Mouse (Mus musculus) neural tube, embryonic 14.5 days (tissue): ENCODE measurements around the gene Slc43a2. TPM values are rescaled to one million over a fixed set of nuclear protein-coding genes. Genes with fewer than 3 reads are reported as not detected.
A peak's percentile ranks its signal among the peaks of the same experiment; 100 is the strongest.

Experiments
- ATAC-seq: fragments of 200-750 bp; cut with Nextera tagmentation; 2 replicates; pipeline ENCODE4 v1.8.0; 2017; ENCODE audit warnings: low read depth, mild to moderate bottlenecking, moderate TSS enrichment, moderate library complexity
- H3K27ac ChIP-seq: fragments of 300-500 bp; sonication (generic); 2 replicates; pipeline ENCODE4 v1.5.1; 2014; ENCODE audit warnings: low read depth, mild to moderate bottlenecking, control low read depth, low read length, moderate library complexity, mixed read lengths
- H3K27me3 ChIP-seq: fragments of 300-500 bp; sonication (generic); 2 replicates; pipeline ENCODE4 v1.6.1; 2014; ENCODE audit warnings: low read length; ENCODE audit not compliant: control insufficient read depth, insufficient read depth
- H3K36me3 ChIP-seq: fragments of 300-500 bp; sonication (generic); 2 replicates; pipeline ENCODE4 v1.6.1; 2014; ENCODE audit warnings: low read length, mixed read lengths; ENCODE audit not compliant: control insufficient read depth, insufficient read depth
- H3K4me1 ChIP-seq: fragments of 300-500 bp; sonication (generic); 2 replicates; pipeline ENCODE4 v1.6.1; 2014; ENCODE audit warnings: low read length; ENCODE audit not compliant: control insufficient read depth, insufficient read depth
- H3K4me2 ChIP-seq: fragments of 300-500 bp; sonication (generic); 2 replicates; pipeline ENCODE4 v1.6.1; 2014; ENCODE audit warnings: mild to moderate bottlenecking, low read depth, low read length, control low read depth
- H3K4me3 ChIP-seq: fragments of 300-500 bp; sonication (generic); 2 replicates; pipeline ENCODE4 v1.5.1; 2014; ENCODE audit warnings: low read depth, low read length, control low read depth, mixed read lengths
- H3K9ac ChIP-seq: fragments of 300-500 bp; sonication (generic); replicated peaks from 2 replicates; pipeline ENCODE4 v1.6.1; 2014; ENCODE audit warnings: low read depth, mild to moderate bottlenecking, control low read depth, low read length, mixed read lengths
- H3K9me3 ChIP-seq: fragments of 300-500 bp; sonication (generic); 2 replicates; pipeline ENCODE4 v1.6.1; 2016; ENCODE audit warnings: low read length; ENCODE audit not compliant: control insufficient read depth
- WGBS: fragments of 180-500 bp; shearing (Covaris S2); extraction: QIAGEN DNeasy Blood & Tissue Kit; methylation state at CpG from one replicate; pipeline ENCODE4 v1.1.7; 2014; 5-methylcytosine and 5-hydroxymethylcytosine counted together
- polyA plus RNA-seq: library from polyadenylated mRNA; unstranded; fragments of >200 nt; fragmentation: Nextera tagmentation; extraction: Ambion mirVana; gene quantifications from 2 replicates; pipeline ENCODE4 v1.2.1, GENCODE M21; 2014

Slc43a2 gene
- polyA plus RNA-seq, 1 experiment from 2014 or later, result 17.0 TPM

GRCm38 (mm10) chr11:75534286-75535033 is 3.0 kb downstream of the Slc43a2 start:
- no peak for ATAC-seq
- Histone ChIP-seq H3K9ac (0 out of 2 replicates have a peak overlapping the region, but pooled peaks have one; percentile 28), H3K36me3 (no peaks in the 10 kb centered on the region; the same call in 1 of the 2 replicates), H3K4me1 (peaks cover 27% of the 10 kb centered on the region), H3K4me3 (no peak overlapping the region), H3K9me3 (no peaks in the 10 kb centered on the region), H3K4me2 (peak overlapping the region; percentile 95), H3K27ac (no peak overlapping the region), H3K27me3 (no peaks in the 10 kb centered on the region)
- 59% methylated on average over 4 of the region's 4 CpGs for WGBS

DNA sequence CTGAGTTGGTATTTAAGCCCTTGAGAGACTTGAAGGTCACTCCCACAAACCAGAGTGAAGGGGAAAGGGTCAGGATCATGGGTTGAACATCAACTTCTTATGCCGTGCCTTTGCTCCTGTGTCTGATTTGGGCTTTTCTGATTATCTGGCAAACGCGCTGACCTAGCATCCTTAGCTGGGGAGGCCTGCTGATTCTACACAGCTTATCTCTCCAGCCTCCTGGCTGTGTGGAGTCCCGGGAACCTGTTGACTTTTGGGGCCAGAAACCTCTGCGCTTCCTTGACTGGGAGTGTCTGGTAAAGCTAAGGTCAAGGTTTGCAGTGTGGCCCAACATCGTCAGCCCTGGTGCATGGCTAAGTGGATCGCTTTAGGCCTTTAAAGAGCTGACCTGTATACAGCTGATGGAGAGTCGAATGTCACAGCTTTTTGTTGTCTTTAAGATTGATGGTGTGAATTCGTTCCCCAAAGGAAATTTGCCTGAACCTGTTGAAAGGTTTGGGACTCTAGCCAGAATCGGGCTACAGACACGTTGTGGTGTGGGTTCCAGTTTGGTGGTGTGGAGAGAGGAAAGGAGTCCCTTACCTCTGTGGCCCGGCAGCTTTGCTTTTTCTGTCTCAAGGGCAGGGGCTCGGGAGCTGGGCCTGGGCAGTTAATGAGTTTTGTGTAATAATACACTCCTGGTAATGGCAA is 3.8 kb downstream of the Slc43a2 start:
- H3K27ac ChIP-seq, result no peak overlapping the region
- H3K4me1 ChIP-seq, result peaks cover 29% of the 10 kb centered on the region
- H3K4me3 ChIP-seq, result no peak overlapping the region
- H3K9me3 ChIP-seq, result no peaks in the 10 kb centered on the region
- 0 out of 2 replicates have a peak overlapping the region, but pooled peaks have one; percentile 28 for H3K9ac ChIP-seq
- no peaks in the 10 kb centered on the region; the same call in 1 of the 2 replicates for H3K36me3 ChIP-seq
- WGBS, result 39% methylated on average over 13 of the region's 13 CpGs
- peak overlapping the region; percentile 95 for H3K4me2 ChIP-seq
- no peak for ATAC-seq
- no peaks in the 10 kb centered on the region for H3K27me3 ChIP-seq

- no peak for ATAC-seq
- WGBS, result 92% methylated on average over 12 of the region's 12 CpGs
- no peaks in the 10 kb centered on the region for H3K9me3 ChIP-seq
- no peak overlapping the region for H3K4me3 ChIP-seq
- H3K27ac ChIP-seq, result no peak overlapping the region
- no peak overlapping the region for H3K4me2 ChIP-seq
- no peaks in the 10 kb centered on the region; the same call in 1 of the 2 replicates for H3K36me3 ChIP-seq
- peaks cover 38% of the 10 kb centered on the region for H3K4me1 ChIP-seq
- no peaks in the 10 kb centered on the region for H3K27me3 ChIP-seq
- H3K9ac ChIP-seq, result no peak overlapping the region
Measured at GRCm38 (mm10) chr11:75536255-75537024, 4.9 kb downstream of the Slc43a2 start.

DNA sequence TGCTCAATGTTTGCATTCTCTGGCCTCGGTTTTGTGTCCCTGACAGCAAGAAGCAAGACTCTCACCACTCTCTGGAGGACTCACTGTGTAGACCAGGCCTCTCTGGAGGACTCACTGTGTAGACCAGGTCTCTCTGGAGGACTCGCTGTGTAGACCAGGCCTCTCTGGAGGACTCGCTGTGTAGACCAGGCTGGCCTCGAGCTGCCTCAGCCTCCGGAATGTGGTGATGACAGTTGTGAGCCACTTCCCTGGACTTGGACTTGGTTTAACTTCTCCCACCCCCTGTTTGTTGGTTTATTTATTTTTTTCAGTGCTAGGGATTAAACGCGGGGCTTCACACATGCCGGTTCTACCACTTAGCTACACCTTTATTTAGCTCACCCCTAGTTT is 5.5 kb downstream of the Slc43a2 start:
- Histone ChIP-seq H3K4me1 (peaks cover 38% of the 10 kb centered on the region), H3K9me3 (no peaks in the 10 kb centered on the region), H3K9ac (no peak overlapping the region), H3K4me3 (no peak overlapping the region), H3K27me3 (no peaks in the 10 kb centered on the region), H3K4me2 (no peak overlapping the region), H3K36me3 (no peaks in the 10 kb centered on the region; the same call in 1 of the 2 replicates), H3K27ac (no peak overlapping the region)
- ATAC-seq, result no peak
- 87% methylated on average over 8 of the region's 8 CpGs for WGBS

DNA sequence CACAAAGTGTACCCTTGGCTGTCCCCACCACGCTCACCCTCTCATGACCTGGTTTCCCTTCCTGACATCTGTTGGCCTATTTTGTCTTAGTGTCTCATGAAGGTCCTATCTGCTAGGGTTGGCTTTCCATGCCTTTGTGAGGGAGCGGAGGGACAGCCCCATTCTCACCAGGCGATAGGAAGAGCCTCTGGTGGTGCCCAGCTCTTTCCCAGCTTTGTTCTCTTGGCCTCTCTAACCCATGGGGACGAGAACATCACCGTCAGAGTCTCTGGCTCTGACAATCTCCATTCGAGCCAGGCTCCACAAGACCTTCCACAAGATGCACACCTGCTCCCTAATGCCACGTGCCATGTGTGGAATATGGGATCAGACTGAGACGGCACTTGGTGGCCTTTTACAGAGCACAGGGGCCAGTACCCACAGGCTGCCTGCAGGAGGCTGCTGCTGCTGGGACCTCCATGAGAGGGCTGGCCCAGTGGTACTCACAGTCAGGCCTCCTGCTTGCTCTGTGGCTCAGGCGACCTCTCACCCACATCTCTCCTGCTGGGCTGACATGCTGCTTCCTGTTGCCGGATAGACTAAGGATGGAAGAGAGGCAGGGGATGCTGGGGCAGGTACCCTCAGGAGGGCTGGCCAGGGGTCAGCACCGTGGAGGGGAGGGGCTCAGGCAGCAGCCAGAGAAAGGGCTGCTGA is 6.1 kb downstream of the Slc43a2 start:
- ATAC-seq, result peak; percentile 62
- Histone ChIP-seq H3K9me3 (no peaks in the 10 kb centered on the region), H3K36me3 (no peaks in the 10 kb centered on the region; the same call in 1 of the 2 replicates), H3K4me2 (no peak overlapping the region), H3K27me3 (no peaks in the 10 kb centered on the region), H3K4me1 (peaks cover 38% of the 10 kb centered on the region), H3K27ac (peak overlapping the region; percentile 7; the same call in 1 of the 2 replicates), H3K4me3 (no peak overlapping the region), H3K9ac (no peak overlapping the region)
- WGBS, result 43% methylated on average over 11 of the region's 11 CpGs

DNA sequence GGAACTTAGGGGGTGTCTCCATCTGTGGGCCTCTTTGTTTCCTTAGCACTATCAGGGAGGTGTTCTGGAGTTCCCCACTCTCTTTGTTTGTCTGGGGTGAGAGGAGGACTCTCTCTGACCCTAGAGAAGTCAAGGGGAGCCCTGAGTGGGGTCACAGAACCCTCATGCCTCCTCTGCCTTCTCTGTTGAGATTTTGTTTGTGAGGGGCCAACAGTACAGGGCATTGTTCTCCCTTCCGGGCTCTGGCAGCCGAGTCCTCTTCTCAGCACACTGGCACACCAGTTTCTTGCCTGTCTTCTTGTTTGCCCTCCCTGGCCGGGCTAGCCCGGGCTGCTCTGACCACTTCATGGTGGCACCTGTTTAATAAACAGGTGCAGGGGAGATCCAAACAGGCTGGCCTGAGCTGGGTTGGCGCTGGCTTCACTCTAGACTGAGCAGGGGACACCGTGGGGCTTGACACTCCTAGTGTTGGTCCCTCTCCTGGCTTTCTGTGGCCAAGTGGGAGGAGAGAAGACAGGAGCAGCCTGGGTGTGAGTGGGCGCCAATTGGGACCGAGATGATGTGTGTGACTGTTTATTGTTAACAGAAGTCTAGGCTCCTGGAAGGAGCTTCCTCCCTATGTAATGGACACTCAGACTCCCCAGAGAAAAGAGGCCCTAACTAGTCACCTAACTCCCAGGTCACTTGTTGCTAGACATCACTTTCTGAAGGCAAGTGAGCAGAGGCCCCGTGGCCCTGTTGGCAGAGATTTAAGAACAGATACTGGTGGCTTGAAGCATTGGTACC is 6.9 kb downstream of the Slc43a2 start:
- Histone ChIP-seq H3K4me1 (peaks cover 34% of the 10 kb centered on the region), H3K27ac (peak overlapping the region; percentile 7; the same call in 1 of the 2 replicates), H3K36me3 (no peaks in the 10 kb centered on the region; the same call in 1 of the 2 replicates), H3K9ac (no peak overlapping the region), H3K4me3 (no peak overlapping the region), H3K9me3 (no peaks in the 10 kb centered on the region), H3K4me2 (no peak overlapping the region), H3K27me3 (no peaks in the 10 kb centered on the region)
- WGBS, result 72% methylated on average over 9 of the region's 9 CpGs
- ATAC-seq, result no peak

- 88% methylated on average over 13 of the region's 13 CpGs for WGBS
Measured at GRCm38 (mm10) chr11:75538970-75539299, 7.4 kb downstream of the Slc43a2 start.

DNA sequence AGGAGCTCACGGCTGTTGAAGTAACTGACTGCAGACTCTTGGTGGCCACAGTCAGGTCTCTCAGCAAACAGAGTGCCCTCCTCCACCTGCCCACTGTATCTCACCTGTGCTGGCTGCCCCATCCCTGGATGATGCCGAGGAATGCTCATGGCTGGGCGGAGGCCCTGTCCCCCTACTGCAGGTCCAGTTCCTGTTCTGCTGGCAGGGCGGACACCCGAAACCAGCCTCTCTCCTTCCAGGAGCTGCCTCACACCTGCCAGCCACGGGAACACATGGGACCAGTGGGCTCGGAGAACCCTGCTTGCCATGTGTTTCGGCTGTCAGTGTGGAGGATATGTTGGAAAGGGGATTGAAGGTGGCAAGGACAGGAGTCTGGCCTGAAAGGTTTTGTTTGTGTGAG is 8.7 kb downstream of the Slc43a2 start:
- no peak for ATAC-seq
- no peaks in the 10 kb centered on the region for H3K27me3 ChIP-seq
- peaks cover 2% of the 10 kb centered on the region for H3K36me3 ChIP-seq
- peaks cover 22% of the 10 kb centered on the region for H3K4me1 ChIP-seq
- H3K9ac ChIP-seq, result no peak overlapping the region
- H3K9me3 ChIP-seq, result no peaks in the 10 kb centered on the region
- 89% methylated on average over 8 of the region's 8 CpGs for WGBS
- no peak overlapping the region for H3K4me3 ChIP-seq
- H3K4me2 ChIP-seq, result no peak overlapping the region
- H3K27ac ChIP-seq, result 0 out of 2 replicates have a peak overlapping the region, but pooled peaks have one; percentile 7

More at GRCm38 (mm10) chr11:75538970-75539299, 7.4 kb downstream of the Slc43a2 start:
- no peak overlapping the region for H3K9ac ChIP-seq
- H3K4me2 ChIP-seq, result no peak overlapping the region
- H3K27ac ChIP-seq, result 0 out of 2 replicates have a peak overlapping the region, but pooled peaks have one; percentile 0
- H3K4me3 ChIP-seq, result no peak overlapping the region
- no peaks in the 10 kb centered on the region for H3K27me3 ChIP-seq
- ATAC-seq, result no peak
- peaks cover 32% of the 10 kb centered on the region for H3K4me1 ChIP-seq
- H3K9me3 ChIP-seq, result no peaks in the 10 kb centered on the region
- no peaks in the 10 kb centered on the region; the same call in 1 of the 2 replicates for H3K36me3 ChIP-seq
